Mouse (Mus musculus) ES-E14 (cell line): ENCODE measurements around the gene Tbc1d13. TPM values are rescaled to one million over a fixed set of nuclear protein-coding genes. Genes with fewer than 3 reads are reported as not detected.

Experiments
- DNase-seq: peaks from one replicate; pipeline ENCODE4 v3.0.0-alpha.2; 2013; ENCODE audit warnings: low read depth, low spot score
- H3K27ac ChIP-seq: 2 replicates; pipeline ENCODE4 v1.5.1; 2012; ENCODE audit warnings: low read depth, mild to moderate bottlenecking, low read length, moderate library complexity, mixed read lengths; ENCODE audit not compliant: poor library complexity, insufficient read depth, severe bottlenecking
- H3K36me3 ChIP-seq: 2 replicates; pipeline ENCODE4 v1.6.1; 2012; ENCODE audit warnings: mild to moderate bottlenecking, low read length, moderate library complexity, mixed read lengths; ENCODE audit not compliant: control insufficient read depth, poor library complexity, insufficient read depth, severe bottlenecking
- H3K4me1 ChIP-seq, 2 experiments: fragments of 150-350 bp in 1 of 2; sonication (generic) in 1 of 2; 2 replicates each; pipeline ENCODE4 v1.6.1; 2012; ENCODE audit warnings: low read length in 2 of 2, mild to moderate bottlenecking in 1 of 2, mixed read lengths in 1 of 2; ENCODE audit not compliant: control insufficient read depth in 2 of 2, insufficient read depth in 2 of 2, poor library complexity in 1 of 2
- H3K4me3 ChIP-seq, 2 experiments: fragments of 150-350 bp in 1 of 2; sonication (generic) in 1 of 2; 2 replicates each; pipeline ENCODE4 v1.5.1; 2012; ENCODE audit warnings: low read length in 2 of 2, low read depth in 1 of 2, mild to moderate bottlenecking in 1 of 2, mixed read lengths in 1 of 2; ENCODE audit not compliant: insufficient read depth in 1 of 2, poor library complexity in 1 of 2, severe bottlenecking in 1 of 2
- H3K9ac ChIP-seq: 2 replicates; pipeline ENCODE4 v1.6.1; 2012; ENCODE audit warnings: low read depth, mild to moderate bottlenecking, low read length, mixed read lengths; ENCODE audit not compliant: poor library complexity, insufficient read depth, severe bottlenecking
- H3K9me3 ChIP-seq: fragments of 150-350 bp; sonication (generic); 2 replicates; pipeline ENCODE4 v1.6.1; 2012; ENCODE audit warnings: low read depth, mild to moderate bottlenecking, low read length; ENCODE audit not compliant: control insufficient read depth, insufficient read depth
- CHD2 ChIP-seq: IDR thresholded peaks from 2 replicates; pipeline ENCODE4 v1.6.1; 2014; ENCODE audit warnings: mild to moderate bottlenecking, low read depth, low read length, inconsistent platforms
- HCFC1 ChIP-seq: IDR thresholded peaks from 2 replicates; pipeline ENCODE4 v1.6.1; 2012; ENCODE audit warnings: low read length, inconsistent platforms, borderline replicate concordance; ENCODE audit not compliant: insufficient read depth
- MAFK ChIP-seq: IDR thresholded peaks from 2 replicates; pipeline ENCODE4 v1.6.1; 2014; ENCODE audit warnings: mild to moderate bottlenecking, low read depth, low read length, inconsistent platforms; ENCODE audit not compliant: insufficient read depth
- ZC3H11A ChIP-seq: IDR thresholded peaks from 2 replicates; pipeline ENCODE4 v1.6.1; 2012; ENCODE audit warnings: low read depth, mild to moderate bottlenecking, inconsistent platforms, low read length, borderline replicate concordance
- ZNF384 ChIP-seq: IDR thresholded peaks from 2 replicates; pipeline ENCODE4 v1.6.1; 2012; ENCODE audit warnings: low read depth, low read length, inconsistent platforms
- in situ Hi-C, 2 experiments: fragments of 600-800 bp; cut with MboI; formaldehyde crosslinking; loops; one replicate each; pipeline ENCODE4 v1.15.1; 2025; ENCODE audit warnings: low sequenced_read_pairs in 2 of 2, inconsistent platforms in 1 of 2; ENCODE audit not compliant: unreplicated experiment in 2 of 2
- total RNA-seq: library from RNA; depleted of rRNA; stranded (reverse); fragments of 300-350 nt; gene quantifications from 2 replicates; pipeline ENCODE4 v1.2.3, GENCODE M21; 2012; rRNA removed

Tbc1d13 gene
- total RNA-seq, result 62.4 and 65.9 TPM in 2 replicates

GRCm38 (mm10) chr2:30133613-30134377, at the start of gene Tbc1d13:
Gene Tbc1d13, plus strand, starts transcription at chr2:30133746.
- no peak for TF ChIP-seq ZNF384
- peak; percentile 82 for TF ChIP-seq HCFC1
- no peak for TF ChIP-seq CHD2
- no peak for TF ChIP-seq ZC3H11A
- Histone ChIP-seq H3K4me1 (peaks cover 5 to 10% of the 10 kb centered on the region in 2 experiments; a peak in 3 of 4 replicates), H3K9ac (peak within 1 kb of the TSS; percentile 79), H3K27ac (peak within 1 kb of the TSS; percentile 69), H3K9me3 (no peaks in the 10 kb centered on the region), H3K36me3 (peaks cover 13% of the 10 kb centered on the region), H3K4me3 (peak within 1 kb of the TSS; percentile 86 to 92)
- peak; percentile 89 for DNase-seq
- in situ Hi-C loops, result no loop called here

GRCm38 (mm10) chr2:30084113-30084512, 49.4 kb upstream of the Tbc1d13 start:
- H3K4me3 ChIP-seq, result no peak overlapping the region
- peaks cover 3 to 14% of the 10 kb centered on the region in 2 experiments; a peak in 2 of 4 replicates for H3K4me1 ChIP-seq
- in situ Hi-C loops, result no loop called here
- no peak for TF ChIP-seq ZNF384
- TF ChIP-seq ZC3H11A, result no peak
- no peak for TF ChIP-seq HCFC1
- no peak for TF ChIP-seq CHD2
- TF ChIP-seq MAFK, result no peak
- no peak overlapping the region for H3K27ac ChIP-seq
- H3K9me3 ChIP-seq, result no peaks in the 10 kb centered on the region
- no peak overlapping the region for H3K9ac ChIP-seq
- H3K36me3 ChIP-seq, result peaks cover 2% of the 10 kb centered on the region; the same call in 1 of the 2 replicates
- DNase-seq, result no peak

- Histone ChIP-seq H3K9ac (peak overlapping the region; percentile 46; the same call in 1 of the 2 replicates), H3K36me3 (peaks cover 2% of the 10 kb centered on the region; the same call in 1 of the 2 replicates), H3K9me3 (no peaks in the 10 kb centered on the region), H3K4me3 (peak overlapping the region in 1 of 2 experiments; percentile 23; a peak in 2 of 4 replicates), H3K27ac (no peak overlapping the region), H3K4me1 (peaks cover 3 to 14% of the 10 kb centered on the region in 2 experiments; a peak in 2 of 4 replicates)
- in situ Hi-C loops, result no loop called here
- no peak for DNase-seq
- TF ChIP-seq MAFK (no peak), HCFC1 (no peak), ZNF384 (no peak), ZC3H11A (no peak), CHD2 (no peak)
Observed at GRCm38 (mm10) chr2:30084632-30085031, 48.9 kb upstream of the Tbc1d13 start.

- DNase-seq, result no peak
- Histone ChIP-seq H3K36me3 (peaks cover 25% of the 10 kb centered on the region), H3K4me3 (no peak overlapping the region), H3K27ac (peak overlapping the region; percentile 74; the same call in 1 of the 2 replicates), H3K9ac (no peak overlapping the region), H3K4me1 (peaks cover 3 to 14% of the 10 kb centered on the region in 2 experiments; a peak in 2 of 4 replicates), H3K9me3 (no peaks in the 10 kb centered on the region)
- in situ Hi-C loops, result no loop called here
- TF ChIP-seq ZC3H11A (no peak), CHD2 (no peak), MAFK (peak; percentile 66; the same call in 1 of the 2 replicates)
Observed at GRCm38 (mm10) chr2:30087310-30087709, 46.2 kb upstream of the Tbc1d13 start.
